Mouse (Mus musculus) ovary, postnatal 14 days (tissue): ENCODE data around the gene Fam208a.

Experiments used
- DNase-seq: peaks from one replicate; pipeline ENCODE4 v3.0.0; 2022; ENCODE audit warnings: low spot score

The Fam208a gene

GRCm38 (mm10) chr14:27420816-27421215 is 7.8 kb upstream of the Fam208a start:
- no peak for DNase-seq

GRCm38 (mm10) chr14:27422301-27422700 is 6.3 kb upstream of the Fam208a start:
- DNase-seq = no peak

GRCm38 (mm10) chr14:27428973-27429711 is 508 bp downstream of the Fam208a start:
- DNase-seq = peak; percentile 69

- no peak for DNase-seq
These were observed 1.6 kb downstream of the Fam208a start for GRCm38 (mm10) chr14:27430280-27430679.

GRCm38 (mm10) chr14:27432064-27432463 is 3.4 kb downstream of the Fam208a start:
- no peak for DNase-seq

GRCm38 (mm10) chr14:27436116-27436515 is 7.5 kb downstream of the Fam208a start:
- DNase-seq = no peak

- no peak for DNase-seq
These were observed 8.2 kb downstream of the Fam208a start for GRCm38 (mm10) chr14:27436826-27437225.

- DNase-seq = no peak
These were observed 12.3 kb downstream of the Fam208a start for GRCm38 (mm10) chr14:27440921-27441320.

- DNase-seq = no peak
These were observed 16.2 kb downstream of the Fam208a start for GRCm38 (mm10) chr14:27444851-27445281.

- DNase-seq = no peak
These were observed 18.3 kb downstream of the Fam208a start for GRCm38 (mm10) chr14:27446963-27447362.

GRCm38 (mm10) chr14:27491399-27491798 is 62.8 kb downstream of the Fam208a start:
- DNase-seq = no peak

GRCm38 (mm10) chr14:27493516-27493915 is 64.9 kb downstream of the Fam208a start:
- no peak for DNase-seq

GRCm38 (mm10) chr14:27501096-27501495 is 72.5 kb downstream of the Fam208a start:
- DNase-seq = no peak

GRCm38 (mm10) chr14:27507894-27508643 is 79.4 kb downstream of the Fam208a start, which contains the start of gene Ccdc66:
Gene Ccdc66, minus strand, starts transcription at chr14:27508460.
- DNase-seq = peak; percentile 100

GRCm38 (mm10) chr14:27508644-27509301 is 80.1 kb downstream of the Fam208a start:
- DNase-seq = no peak

- DNase-seq = no peak
These were observed 95.9 kb downstream of the Fam208a start for GRCm38 (mm10) chr14:27524541-27524940.
